Mouse (Mus musculus) gastrocnemius, postnatal 10 days (tissue): ENCODE data around the gene Slc52a3. TPM values are rescaled to one million over a fixed set of nuclear protein-coding genes. Genes with fewer than 3 reads are reported as not detected.

Source experiments
- DNase-seq: peaks from one replicate; pipeline ENCODE4 v3.0.0; 2021; ENCODE audit warnings: mixed read lengths
- microRNA-seq, 2 experiments: library from miRNA; unstranded; fragments of <30 nt; microRNA quantifications; one replicate each; pipeline ENCODE4 v1.2.0; 2021
- total RNA-seq, 2 experiments: library from RNA; stranded (reverse); gene quantifications; 2 replicates each; pipeline ENCODE4 v1.2.3; 2021

Slc52a3 gene
- total RNA-seq, 2 experiments from 2014 or later = 1.1 to 1.3 TPM

DNA sequence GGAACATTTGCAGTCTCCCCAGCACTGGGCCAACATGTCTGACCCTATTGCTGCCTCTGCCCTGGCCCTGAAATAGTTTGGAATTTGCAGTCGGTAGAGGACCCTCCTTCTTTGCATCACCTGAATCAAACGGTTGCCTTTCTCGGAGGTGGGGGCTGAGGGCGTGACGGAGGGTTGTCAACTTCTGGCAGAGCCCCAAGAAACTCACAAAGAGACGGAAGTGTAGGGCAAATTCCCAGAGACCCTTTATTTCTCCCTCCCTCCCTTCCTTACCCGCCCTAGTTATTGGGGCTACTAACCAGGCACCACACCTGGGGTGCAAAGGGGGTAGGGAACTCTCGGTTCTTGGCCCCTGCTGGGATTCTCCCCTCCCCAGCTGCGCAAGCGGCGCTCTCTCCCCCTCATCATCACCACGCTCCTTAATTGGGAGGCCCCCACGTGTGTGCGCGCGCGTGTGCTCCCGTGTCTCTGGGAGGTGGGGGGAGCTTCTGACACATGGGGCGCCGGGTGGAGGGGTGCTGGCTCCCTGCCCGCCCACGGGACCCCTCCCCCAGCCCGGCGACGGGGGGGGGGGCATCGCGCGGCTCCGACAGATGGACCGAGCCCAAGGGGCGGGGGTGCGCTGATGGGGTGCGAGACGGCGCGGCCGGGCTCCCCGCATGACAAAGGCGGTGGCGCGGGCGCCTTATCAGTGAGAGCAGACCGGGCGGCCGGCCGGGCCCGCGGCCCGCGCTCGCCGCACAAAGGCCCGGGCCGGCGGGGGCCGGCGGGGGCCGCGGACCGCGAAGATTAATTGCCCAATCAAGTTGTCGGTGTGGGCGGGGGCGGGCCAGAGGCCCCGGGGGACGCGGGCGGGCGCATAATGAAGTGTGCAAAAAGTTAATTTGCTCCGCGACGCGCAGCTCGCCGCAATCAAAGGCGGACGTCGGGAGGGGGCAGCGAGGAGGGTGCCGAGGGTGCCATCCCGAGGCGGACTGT lies 52.0 kb downstream of the Slc52a3 start:
- no peak for DNase-seq

DNA sequence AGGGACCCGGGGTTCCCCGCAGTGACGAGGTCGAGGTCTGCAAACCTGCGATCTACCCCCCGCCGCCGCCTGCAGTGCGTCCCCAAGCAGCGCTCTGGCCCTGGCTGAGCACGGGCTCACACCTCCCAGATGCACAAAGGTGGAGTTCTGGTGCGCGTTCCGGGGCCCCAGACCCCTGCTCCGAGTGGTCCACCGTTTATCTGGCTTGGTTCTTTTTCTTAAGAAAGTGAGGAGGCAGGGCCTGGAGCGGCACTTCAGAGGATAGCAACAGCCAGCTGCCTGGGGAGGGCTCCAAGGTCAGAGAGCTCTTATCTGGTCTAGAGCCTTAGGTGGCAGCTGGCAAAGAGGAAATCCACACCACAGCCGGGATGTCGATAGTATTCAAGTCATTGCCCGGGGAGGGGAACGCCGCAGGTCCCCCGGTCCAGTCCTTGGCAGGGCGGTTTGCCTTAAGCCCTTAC lies 52.7 kb downstream of the Slc52a3 start:
- no peak for DNase-seq

- no peak for DNase-seq
Observed at GRCm38 (mm10) chr2:152049611-152050270, 53.4 kb downstream of the Slc52a3 start.

DNA sequence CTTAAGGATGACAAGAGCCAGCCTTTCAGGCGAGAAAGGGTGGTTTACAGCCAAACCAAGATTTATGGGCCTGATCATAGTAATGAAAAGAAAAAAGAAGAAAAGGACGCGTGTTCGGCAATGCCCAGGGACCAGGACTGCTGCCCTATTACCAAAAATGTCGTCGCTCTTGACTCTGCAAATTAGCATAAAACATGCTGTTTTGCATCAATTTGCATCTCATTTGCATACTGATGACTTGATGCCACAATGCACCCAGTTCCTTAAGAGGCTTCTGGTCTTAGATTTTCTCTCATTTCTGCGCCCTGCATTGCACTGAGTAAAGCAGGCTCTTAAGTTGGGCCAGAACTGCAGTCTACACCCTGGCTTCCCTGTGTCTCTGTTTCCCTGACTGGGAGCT lies 54.0 kb downstream of the Slc52a3 start:
- DNase-seq = no peak

DNA sequence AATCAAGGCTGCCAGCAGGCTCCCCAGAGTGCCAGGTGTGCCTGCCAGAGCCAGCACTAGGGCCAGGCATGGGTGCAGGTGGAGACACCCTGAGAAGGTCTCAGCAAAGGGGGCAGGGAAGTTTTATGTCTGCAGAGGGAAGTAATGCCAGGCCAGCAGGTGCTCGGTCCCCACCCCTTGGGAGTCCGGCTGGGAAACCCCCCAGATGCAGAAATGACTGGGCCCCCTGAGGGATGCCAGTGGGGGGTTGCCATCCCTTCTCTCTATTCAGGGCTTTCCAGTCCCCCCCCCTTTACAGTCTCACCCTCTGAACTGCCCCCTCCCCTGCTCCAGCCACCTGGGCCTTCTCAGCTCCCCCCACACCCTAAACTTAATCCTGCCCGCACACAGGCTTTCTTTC lies 55.7 kb downstream of the Slc52a3 start:
- no peak for DNase-seq

GRCm38 (mm10) chr2:152055406-152055805 lies 59.1 kb downstream of the Slc52a3 start:
- peak; percentile 19 for DNase-seq

DNA sequence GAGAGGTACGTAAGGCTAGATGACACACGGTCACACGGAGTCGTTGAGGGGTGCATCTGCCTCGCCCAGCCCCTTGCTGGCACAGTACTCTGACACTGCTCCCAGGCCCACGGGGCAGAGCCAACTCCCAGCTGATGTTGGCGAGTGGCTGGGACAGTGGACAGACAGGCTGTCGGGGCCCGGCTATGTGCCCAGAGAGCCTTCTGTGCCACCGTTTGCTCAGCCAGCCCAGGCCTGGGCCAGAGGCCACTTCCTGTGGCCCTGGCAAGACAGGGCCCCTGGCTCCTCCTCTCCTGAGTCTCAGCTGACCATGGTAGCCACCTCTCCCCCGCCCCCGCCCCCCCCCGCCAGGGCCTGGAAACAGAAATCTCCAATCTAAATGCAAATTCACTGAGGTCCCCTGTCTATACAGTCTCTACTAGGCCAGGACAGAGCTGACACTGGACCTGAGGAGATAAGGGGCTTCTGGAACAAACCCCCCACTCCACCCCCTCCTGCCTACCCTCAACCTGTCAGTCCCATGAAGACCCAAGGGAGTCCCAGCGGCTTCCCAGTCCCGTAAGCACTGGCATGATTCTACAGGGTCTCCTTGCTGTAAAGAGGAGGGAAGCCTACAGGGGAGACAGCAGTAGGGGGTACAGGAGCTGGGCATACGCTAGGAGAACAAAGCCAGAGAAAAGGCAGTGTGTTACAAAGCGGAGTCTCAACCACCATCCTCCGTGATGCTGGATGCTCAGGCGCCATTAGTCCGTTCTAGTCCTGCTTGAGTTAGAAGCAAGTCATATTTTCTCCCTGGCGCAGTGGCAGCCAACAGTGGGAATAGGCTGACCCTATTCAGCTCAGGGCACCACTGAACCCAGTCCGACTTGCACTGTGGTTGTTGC lies 60.3 kb downstream of the Slc52a3 start:
- DNase-seq = peak; percentile 48

- no peak for DNase-seq
Observed at GRCm38 (mm10) chr2:152057252-152057563, 60.9 kb downstream of the Slc52a3 start.

Small RNAs within 50 kb of the gene (microRNA-seq; reads per million reads assigned to microRNA genes)
- 0 to 0.50 reads per million in 2 experiments for gene Mir1953

Other genes with a start within 250 kb of the Slc52a3 start
- not detected for gene Rspo4, start 153.6 kb upstream of the Slc52a3 start, total RNA-seq
- gene Angpt4, start 85.3 kb upstream of the Slc52a3 start, total RNA-seq = under 1 TPM; 0.26 to 0.47 TPM
- 1 to 10 TPM; 5.6 to 6.6 TPM for gene Fam110a, start 16.3 kb upstream of the Slc52a3 start, total RNA-seq
- not detected for gene Scrt2, start 85.0 kb downstream of the Slc52a3 start, total RNA-seq
- 10 to 100 TPM in 1 of 2 experiments, 1 to 10 TPM in 1; 8.7 to 14.7 TPM for gene Srxn1, start 109.0 kb downstream of the Slc52a3 start, total RNA-seq
- 10 to 100 TPM; 17.4 to 22.4 TPM for gene Tcf15, start 147.1 kb downstream of the Slc52a3 start, total RNA-seq
- 10 to 100 TPM; 77.9 to 80.9 TPM for gene Csnk2a1, start 230.3 kb downstream of the Slc52a3 start, total RNA-seq